Mouse (Mus musculus): ENCODE results near the gene Lhx8. TPM values are rescaled to one million over a fixed set of nuclear protein-coding genes. Genes with fewer than 3 reads are reported as not detected.

Lhx8 gene
- total RNA-seq, 2 experiments from 2014 or later = 1.4 TPM; not detected in 1

DNA sequence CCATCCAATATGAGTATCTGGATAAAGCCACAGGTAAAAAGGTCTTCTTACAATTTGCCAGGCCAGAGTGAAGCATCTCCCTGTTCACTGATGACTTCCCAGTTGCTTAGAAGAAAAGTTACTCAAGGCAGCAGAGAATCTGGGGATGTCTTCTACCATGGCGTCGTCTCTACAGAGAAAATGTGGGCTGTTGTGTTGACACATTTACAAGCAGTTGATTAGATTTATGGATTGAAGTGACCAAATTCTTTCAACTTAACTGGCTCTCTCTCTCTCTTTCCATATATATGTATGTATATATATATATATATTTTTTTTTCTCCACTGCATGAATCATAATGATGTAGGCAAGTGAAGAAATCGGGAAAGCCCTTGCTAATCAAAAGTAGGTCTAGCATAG, 55.8 kb downstream of the Lhx8 start:
- DNase-seq (ENCODE audit: low spot score in 2 of 2) = no peak
- intact Hi-C loops (cut with DNase I) = no loop called here

DNA sequence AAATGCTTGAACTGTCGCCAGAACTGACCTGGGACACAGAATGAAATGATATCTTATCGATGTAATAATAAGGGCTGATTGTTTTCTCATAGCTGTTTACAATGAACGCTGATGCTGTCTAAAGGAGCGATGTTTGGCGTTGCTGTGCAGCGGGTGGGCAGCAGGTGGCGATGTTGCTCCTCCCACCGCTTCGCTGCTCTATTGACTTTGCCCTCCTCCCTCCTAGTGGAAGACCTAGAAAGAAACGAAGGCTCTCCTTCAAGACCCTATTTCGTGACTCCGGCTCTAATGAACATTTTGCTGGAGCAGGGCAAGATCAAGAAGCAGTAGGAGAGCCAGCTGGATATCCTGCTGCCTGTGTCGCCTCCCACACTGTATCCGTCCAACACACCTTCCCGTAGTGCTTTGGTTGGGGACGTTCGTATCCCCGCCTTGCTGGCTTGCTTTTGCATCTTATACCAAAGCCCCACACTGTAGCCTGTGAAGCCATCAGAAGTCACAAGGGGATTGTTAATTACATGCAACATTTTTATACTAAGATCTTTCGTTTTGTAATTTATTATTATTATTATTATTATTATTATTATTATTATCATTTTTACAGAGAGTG, 60.6 kb downstream of the Lhx8 start:
- intact Hi-C loops (cut with DNase I) = loop anchor here (1.0 kb wide), 1 partner anchor 302 kb away; no protein-coding TSS in a partner anchor
- DNase-seq (ENCODE audit: low spot score in 2 of 2) = peak; percentile 66 to 85

DNA sequence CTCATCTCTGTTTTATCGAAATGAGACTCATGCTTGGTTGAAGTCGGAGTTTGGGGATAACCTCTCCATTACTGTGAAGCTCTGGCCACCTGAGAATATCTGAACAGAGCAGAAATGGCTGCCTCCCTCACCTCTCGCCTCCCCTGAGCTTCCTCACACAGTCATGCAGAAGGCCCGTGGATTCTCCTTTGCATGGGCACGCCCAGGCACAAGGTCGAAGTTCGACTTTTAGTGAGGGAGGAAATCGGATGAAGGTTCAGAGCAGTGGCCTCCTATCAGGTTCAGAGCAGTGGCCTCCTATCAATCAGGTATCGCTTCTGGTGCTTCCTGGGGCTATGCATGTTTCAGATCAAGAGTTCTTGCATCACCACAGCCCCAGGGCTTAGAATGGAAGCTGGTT, 62.1 kb downstream of the Lhx8 start:
- intact Hi-C loops (cut with DNase I) = no loop called here
- no peak for DNase-seq (ENCODE audit: low spot score in 2 of 2)

DNA sequence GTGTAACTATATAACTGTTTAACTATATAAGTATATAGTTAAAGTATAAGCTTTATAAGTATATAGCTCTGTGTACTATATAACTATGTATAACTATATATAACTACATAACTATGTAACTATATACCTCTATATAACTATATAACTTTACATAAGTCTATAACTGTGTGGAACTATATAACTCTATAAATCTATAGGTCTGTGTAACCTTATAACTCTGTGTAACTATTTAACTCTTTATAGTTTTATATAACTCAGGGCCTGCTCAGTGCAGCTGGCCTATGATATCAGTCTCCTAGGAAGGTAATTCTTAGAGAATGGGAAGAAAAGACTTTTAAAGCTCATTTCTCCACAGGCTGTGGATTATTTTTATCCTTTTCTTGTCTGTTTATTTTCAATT, 73.1 kb downstream of the Lhx8 start:
- intact Hi-C loops (cut with DNase I) = no loop called here

More for the DNA sequence above, 73.1 kb downstream of the Lhx8 start:
- no peak for DNase-seq (ENCODE audit: low spot score in 2 of 2)

Data from left cerebral cortex, postnatal 14 days (tissue).